Mouse (Mus musculus): ENCODE data around the gene Ak2. TPM values are rescaled to one million over a fixed set of nuclear protein-coding genes. Genes with fewer than 3 reads are reported as not detected.
A peak's percentile ranks its signal among the peaks of the same experiment; 100 is the strongest.

The Ak2 gene
- total and polyA plus RNA-seq, 3 experiments = 330 to 366 TPM; not detected in 1

GRCm38 (mm10) chr4:128946736-128947135 is 45.0 kb upstream of the Ak2 start:
- H3K36me3 ChIP-seq (ENCODE audit: control insufficient read depth in 1 of 2, insufficient read depth in 2 of 2, low read length in 2 of 2) = no peaks in the 10 kb centered on the region
- H3K9me3 ChIP-seq (replicated peaks; ENCODE audit: insufficient read depth, low read length) = no peaks in the 10 kb centered on the region
- H3K27me3 ChIP-seq (ENCODE audit: control insufficient read depth in 1 of 2, insufficient read depth in 2 of 2, low read length in 2 of 2) = no peaks in the 10 kb centered on the region; a peak in 2 of 4 replicates
- DNase-seq (ENCODE audit: low read depth, low spot score) = no peak
- H3K4me1 ChIP-seq (ENCODE audit: control insufficient read depth in 1 of 2, insufficient read depth in 2 of 2, low read length in 2 of 2) = peaks cover 0 to 5% of the 10 kb centered on the region in 2 experiments; a peak in 1 of 4 replicates
- H3K27ac ChIP-seq (ENCODE audit: control insufficient read depth, low read depth, low read length) = no peak overlapping the region
- no peaks in the 10 kb centered on the region for H3K79me2 ChIP-seq (ENCODE audit: control insufficient read depth, insufficient read depth, low read length, poor library complexity)
- TF ChIP-seq USF1 (IDR thresholded peaks at IDR 0.05; ENCODE audit: low read depth, low read length) (no peak), UBTF (IDR thresholded peaks at IDR 0.05; ENCODE audit: borderline replicate concordance, insufficient read depth, low read depth, low read length) (no peak), SMC3 (IDR thresholded peaks at IDR 0.05; ENCODE audit: low read depth, low read length) (no peak), MYC (IDR thresholded peaks at IDR 0.05; ENCODE audit: low read depth, low read length) (no peak), MAX (IDR thresholded peaks at IDR 0.05; ENCODE audit: low read length) (no peak), TBP (IDR thresholded peaks at IDR 0.05; ENCODE audit: low read depth, low read length) (no peak), POLR2AphosphoS5 (IDR thresholded peaks at IDR 0.05; ENCODE audit: borderline replicate concordance, low read depth, low read length) (no peak), ELF1 (IDR thresholded peaks at IDR 0.05; ENCODE audit: low read depth, low read length) (no peak), E2F4 (IDR thresholded peaks at IDR 0.05; ENCODE audit: borderline replicate concordance, low read depth, low read length) (no peak), ZNF384 (IDR thresholded peaks at IDR 0.05; ENCODE audit: low read depth, low read length) (no peak), GABPA (IDR thresholded peaks at IDR 0.05; ENCODE audit: low read depth, low read length) (no peak), ZMIZ1 (IDR thresholded peaks at IDR 0.05; ENCODE audit: low read depth, low read length) (no peak), USF2 (IDR thresholded peaks at IDR 0.05; ENCODE audit: borderline replicate concordance in 1 of 2, insufficient read depth in 1 of 2, low read depth in 1 of 2, low read length in 2 of 2) (no peak), EP300 (IDR thresholded peaks at IDR 0.05; ENCODE audit: low read depth in 1 of 2, low read length in 2 of 2) (no peak), SIN3A (IDR thresholded peaks at IDR 0.05; ENCODE audit: low read length) (no peak), JUND (IDR thresholded peaks at IDR 0.05; ENCODE audit: low read depth, low read length) (no peak), NRF1 (IDR thresholded peaks at IDR 0.05; ENCODE audit: insufficient read depth, low read depth, low read length, poor library complexity, severe bottlenecking) (no peak), MYB (IDR thresholded peaks at IDR 0.05; ENCODE audit: low read depth, low read length) (no peak), MAZ (IDR thresholded peaks at IDR 0.05; ENCODE audit: low read depth, low read length) (no peak)
- H3K4me3 ChIP-seq (ENCODE audit: control insufficient read depth in 1 of 2, insufficient read depth in 1 of 2, low read depth in 2 of 2, low read length in 2 of 2) = no peak overlapping the region
- no peak overlapping the region for H3K9ac ChIP-seq (ENCODE audit: control insufficient read depth, low read depth, low read length, poor library complexity, severe bottlenecking)

GRCm38 (mm10) chr4:128947326-128947933 is 44.3 kb upstream of the Ak2 start:
- H3K36me3 ChIP-seq (ENCODE audit: control insufficient read depth in 1 of 2, insufficient read depth in 2 of 2, low read length in 2 of 2) = no peaks in the 10 kb centered on the region
- H3K9me3 ChIP-seq (replicated peaks; ENCODE audit: insufficient read depth, low read length) = no peaks in the 10 kb centered on the region
- H3K4me3 ChIP-seq (ENCODE audit: control insufficient read depth in 1 of 2, insufficient read depth in 1 of 2, low read depth in 2 of 2, low read length in 2 of 2) = peak overlapping the region; percentile 46 to 94
- peaks cover 0 to 5% of the 10 kb centered on the region in 2 experiments; a peak in 1 of 4 replicates for H3K4me1 ChIP-seq (ENCODE audit: control insufficient read depth in 1 of 2, insufficient read depth in 2 of 2, low read length in 2 of 2)
- H3K79me2 ChIP-seq (ENCODE audit: control insufficient read depth, insufficient read depth, low read length, poor library complexity) = no peaks in the 10 kb centered on the region
- H3K27me3 ChIP-seq (ENCODE audit: control insufficient read depth in 1 of 2, insufficient read depth in 2 of 2, low read length in 2 of 2) = peaks cover 0 to 1% of the 10 kb centered on the region in 2 experiments; a peak in 2 of 4 replicates
- peak overlapping the region; percentile 30 for H3K9ac ChIP-seq (ENCODE audit: control insufficient read depth, low read depth, low read length, poor library complexity, severe bottlenecking)
- TF ChIP-seq SIN3A (IDR thresholded peaks at IDR 0.05; ENCODE audit: low read length) = no peak
- TF ChIP-seq TBP (IDR thresholded peaks at IDR 0.05; ENCODE audit: low read depth, low read length) = 0 out of 2 replicates have a peak, but pooled peaks have one; percentile 7
- no peak for TF ChIP-seq CTCF (IDR thresholded peaks at IDR 0.05 in 2 of 3, conservative IDR thresholded peaks at IDR 0.05 in 1 of 3; ENCODE audit: control insufficient read depth in 1 of 3, insufficient read depth in 1 of 3, low read depth in 2 of 3, low read length in 3 of 3, poor library complexity in 1 of 3, severe bottlenecking in 1 of 3)
- no peak for TF ChIP-seq KAT2A (conservative IDR thresholded peaks at IDR 0.05; ENCODE audit: low read depth, low read length)
- 0 out of 2 replicates have a peak, but pooled peaks have one; percentile 9 for TF ChIP-seq ETS1 (IDR thresholded peaks at IDR 0.05; ENCODE audit: low read depth, low read length)
- H3K27ac ChIP-seq (ENCODE audit: control insufficient read depth, low read depth, low read length) = no peak overlapping the region
- peak; percentile 87 for DNase-seq (ENCODE audit: low read depth, low spot score)

Data from MEL (cell line).